Mouse (Mus musculus) stomach, embryonic 16.5 days (tissue): Measurements from ENCODE around the gene Pold4. TPM values are rescaled to one million over a fixed set of nuclear protein-coding genes. Genes with fewer than 3 reads are reported as not detected.

Experiments used
- ATAC-seq: fragments of 200-750 bp; cut with Nextera tagmentation; 2 replicates; pipeline ENCODE4 v1.8.0; 2017; ENCODE audit warnings: moderate number of reproducible peaks, moderate TSS enrichment; ENCODE audit not compliant: insufficient read depth, low FRiP score
- H3K27ac ChIP-seq: fragments of 300-500 bp; sonication (generic); 2 replicates; pipeline ENCODE4 v1.5.1; 2014; ENCODE audit warnings: low read length
- H3K27me3 ChIP-seq: fragments of 300-500 bp; sonication (generic); 2 replicates; pipeline ENCODE4 v1.6.1; 2014; ENCODE audit warnings: low read length, control low read depth, mixed read lengths; ENCODE audit not compliant: control insufficient read depth, insufficient read depth
- H3K36me3 ChIP-seq: fragments of 300-500 bp; sonication (generic); 2 replicates; pipeline ENCODE4 v1.6.1; 2014; ENCODE audit warnings: low read length; ENCODE audit not compliant: control insufficient read depth, insufficient read depth
- H3K4me1 ChIP-seq: fragments of 300-500 bp; sonication (generic); 2 replicates; pipeline ENCODE4 v1.6.1; 2014; ENCODE audit warnings: low read length, control low read depth, mixed read lengths; ENCODE audit not compliant: control insufficient read depth, insufficient read depth
- H3K4me2 ChIP-seq: fragments of 300-500 bp; sonication (generic); 2 replicates; pipeline ENCODE4 v1.6.1; 2014; ENCODE audit warnings: low read depth, low read length, mixed read lengths
- H3K4me3 ChIP-seq: fragments of 300-500 bp; sonication (generic); replicated peaks from 2 replicates; pipeline ENCODE4 v1.5.1; 2014; ENCODE audit warnings: mild to moderate bottlenecking, low read length
- H3K9ac ChIP-seq: fragments of 300-500 bp; sonication (generic); 2 replicates; pipeline ENCODE4 v1.6.1; 2014; ENCODE audit warnings: low read length
- H3K9me3 ChIP-seq: fragments of 300-500 bp; sonication (generic); replicated peaks from 2 replicates; pipeline ENCODE4 v1.6.1; 2016; ENCODE audit warnings: low read length, control low read depth; ENCODE audit not compliant: control insufficient read depth
- WGBS: fragments of 180-500 bp; shearing (Covaris S2); extraction: QIAGEN DNeasy Blood & Tissue Kit; methylation state at CpG from one replicate; pipeline ENCODE4 v1.1.7; 2014; 5-methylcytosine and 5-hydroxymethylcytosine counted together
- polyA plus RNA-seq: library from polyadenylated mRNA; unstranded; fragments of >200 nt; fragmentation: Nextera tagmentation; extraction: Ambion mirVana; gene quantifications from 2 replicates; pipeline ENCODE4 v1.2.1, GENCODE M21; 2015

Gene Pold4
- polyA plus RNA-seq, 1 experiment from 2014 or later, result 36.3 TPM

DNA sequence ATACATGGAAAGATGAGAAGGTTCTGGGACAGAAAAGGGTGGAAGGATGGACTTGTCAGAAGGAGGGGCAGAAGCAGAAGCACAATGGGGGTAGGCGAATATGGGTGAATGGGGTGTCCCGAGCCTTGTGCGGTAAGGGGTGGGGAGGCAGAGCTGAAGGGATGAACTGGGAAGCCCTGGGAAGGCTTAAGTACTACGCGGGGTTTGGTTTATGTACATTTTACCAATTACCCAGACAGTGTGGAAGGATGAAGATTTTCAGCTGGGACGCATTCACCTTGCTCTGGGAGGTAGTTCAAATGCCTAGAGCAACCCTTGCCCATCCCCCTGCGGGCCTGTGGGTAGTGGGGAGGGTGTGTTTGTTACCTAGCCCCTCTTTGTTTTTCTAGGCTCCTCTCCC, 29.6 kb upstream of the Pold4 start:
- no peak for ATAC-seq
- H3K4me2 ChIP-seq, result peak overlapping the region; percentile 100
- no peaks in the 10 kb centered on the region for H3K36me3 ChIP-seq
- H3K4me3 ChIP-seq, result peak overlapping the region; percentile 81
- no peaks in the 10 kb centered on the region for H3K9me3 ChIP-seq
- peaks cover 22% of the 10 kb centered on the region for H3K4me1 ChIP-seq
- H3K9ac ChIP-seq, result peak overlapping the region; percentile 88
- 28% methylated on average over 7 of the region's 7 CpGs for WGBS
- 0 out of 2 replicates have a peak overlapping the region, but pooled peaks have one; percentile 59 for H3K27ac ChIP-seq
- no peaks in the 10 kb centered on the region for H3K27me3 ChIP-seq

DNA sequence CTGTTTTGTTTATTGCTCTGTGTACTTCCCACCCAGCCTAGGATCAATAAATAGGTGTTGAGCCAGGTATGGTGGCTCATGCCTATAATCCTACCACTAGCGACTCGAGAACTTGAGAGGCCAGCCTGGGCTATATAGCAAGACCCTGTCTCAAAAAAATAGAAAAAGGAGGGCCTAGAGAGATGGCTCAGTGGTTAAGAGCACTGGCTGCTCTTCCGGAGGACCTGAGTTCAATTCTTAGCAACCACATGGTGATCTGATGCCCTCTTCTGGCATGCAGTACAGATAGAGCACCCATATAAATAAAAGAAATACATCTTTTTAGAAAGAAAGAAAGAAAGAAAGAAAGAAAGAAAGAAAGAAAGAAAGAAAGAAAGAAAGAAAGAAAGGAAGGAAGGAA, 28.6 kb upstream of the Pold4 start:
- no peaks in the 10 kb centered on the region for H3K36me3 ChIP-seq
- no peak overlapping the region for H3K4me3 ChIP-seq
- H3K9ac ChIP-seq, result no peak overlapping the region
- 60% methylated on average over 3 of the region's 3 CpGs for WGBS
- ATAC-seq, result no peak
- peaks cover 22% of the 10 kb centered on the region for H3K4me1 ChIP-seq
- H3K4me2 ChIP-seq, result no peak overlapping the region
- no peaks in the 10 kb centered on the region for H3K9me3 ChIP-seq
- H3K27me3 ChIP-seq, result no peaks in the 10 kb centered on the region
- H3K27ac ChIP-seq, result no peak overlapping the region

DNA sequence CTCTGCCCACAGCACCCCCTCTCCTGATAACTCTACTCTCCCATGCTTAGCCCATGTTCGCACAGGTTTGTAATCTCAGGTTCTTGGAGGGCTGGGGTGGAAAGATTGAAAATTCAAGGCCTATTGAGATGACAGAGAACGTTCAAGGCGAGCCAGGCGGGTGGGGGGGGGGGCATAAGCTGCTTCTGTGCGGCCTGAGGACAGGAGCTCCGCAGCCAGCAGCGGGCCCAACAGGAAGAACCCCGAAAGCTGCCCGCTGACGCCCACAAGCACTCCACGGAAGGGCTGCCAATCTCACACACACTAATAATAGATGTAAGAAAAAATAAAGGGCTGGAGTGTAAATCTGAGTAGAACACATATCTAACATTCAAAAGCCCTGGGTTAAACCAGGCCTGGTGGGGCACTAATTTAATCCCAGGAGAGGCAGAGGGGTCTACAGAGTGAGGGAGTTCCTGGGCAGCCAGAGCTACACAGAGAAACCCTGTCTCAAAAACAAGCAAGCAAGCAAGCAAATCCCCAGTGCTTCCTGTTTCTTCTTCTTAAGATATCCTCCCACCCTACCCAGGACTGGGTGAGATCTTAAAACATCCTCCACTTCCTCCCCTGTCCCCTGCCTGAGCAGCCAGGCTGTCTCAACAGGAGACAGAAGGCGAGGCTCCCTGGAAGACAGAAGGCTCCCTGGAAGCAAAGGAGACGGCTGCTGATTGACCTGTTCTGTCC, 27.9 kb upstream of the Pold4 start:
- H3K4me1 ChIP-seq, result peaks cover 22% of the 10 kb centered on the region

DNA sequence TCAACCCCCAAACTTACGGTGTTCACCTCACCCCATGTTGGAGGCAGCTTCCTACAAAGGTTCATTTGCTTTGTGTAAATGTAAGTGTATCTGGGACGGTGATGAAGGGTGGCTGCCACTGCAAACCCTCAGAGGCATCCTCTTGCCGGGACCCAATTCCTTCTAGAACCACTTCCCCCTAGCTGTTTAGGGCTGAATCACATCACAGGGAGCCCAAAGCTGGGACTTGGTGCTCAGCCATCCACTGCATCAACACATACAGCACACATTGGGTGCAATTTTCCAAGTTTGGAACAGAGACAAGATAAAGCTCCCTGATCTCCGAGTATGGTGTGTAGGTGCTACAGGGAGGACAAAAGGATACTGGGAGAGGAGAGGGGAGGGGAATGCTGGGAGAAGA, 26.8 kb upstream of the Pold4 start:
- no peak overlapping the region; the same call in 1 of the 2 replicates for H3K9ac ChIP-seq
- H3K36me3 ChIP-seq, result no peaks in the 10 kb centered on the region
- no peaks in the 10 kb centered on the region for H3K27me3 ChIP-seq
- ATAC-seq, result no peak
- no peak overlapping the region for H3K4me2 ChIP-seq
- H3K4me3 ChIP-seq, result no peak overlapping the region
- peaks cover 22% of the 10 kb centered on the region for H3K4me1 ChIP-seq
- H3K27ac ChIP-seq, result no peak overlapping the region
- H3K9me3 ChIP-seq, result no peaks in the 10 kb centered on the region
- WGBS, result 62% methylated on average over 4 of the region's 4 CpGs

More for the DNA sequence above, 27.9 kb upstream of the Pold4 start:
- no peak overlapping the region for H3K27ac ChIP-seq
- peak overlapping the region; percentile 32; the same call in 1 of the 2 replicates for H3K9ac ChIP-seq
- ATAC-seq, result no peak
- no peak overlapping the region for H3K4me3 ChIP-seq
- no peak overlapping the region for H3K4me2 ChIP-seq
- no peaks in the 10 kb centered on the region for H3K27me3 ChIP-seq
- no peaks in the 10 kb centered on the region for H3K9me3 ChIP-seq
- no peaks in the 10 kb centered on the region for H3K36me3 ChIP-seq
- WGBS, result 56% methylated on average over 13 of the region's 13 CpGs

DNA sequence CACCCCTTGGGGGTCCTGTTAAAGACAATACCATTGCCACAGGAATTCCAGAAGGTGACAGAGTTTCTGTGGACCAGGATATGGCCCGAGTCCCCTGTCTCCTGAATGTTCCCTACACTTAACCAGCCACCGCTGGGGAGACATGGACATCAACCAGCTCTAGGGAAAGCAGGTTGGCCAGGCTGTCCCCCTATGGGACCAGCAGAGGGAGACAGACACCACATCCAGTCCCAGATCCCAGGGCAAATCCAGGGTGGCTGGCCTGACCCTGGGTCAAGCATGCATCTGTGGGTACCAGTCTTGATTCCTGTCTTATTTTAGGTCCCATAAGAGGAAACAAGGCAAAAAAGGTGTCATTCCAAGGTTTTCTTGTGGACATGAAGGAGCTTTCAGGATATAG, 24.7 kb upstream of the Pold4 start:
- H3K36me3 ChIP-seq, result no peaks in the 10 kb centered on the region
- H3K9ac ChIP-seq, result no peak overlapping the region
- no peak overlapping the region for H3K4me3 ChIP-seq
- H3K9me3 ChIP-seq, result no peaks in the 10 kb centered on the region
- 3% methylated on average over 2 of the region's 2 CpGs for WGBS
- no peaks in the 10 kb centered on the region for H3K27me3 ChIP-seq
- ATAC-seq, result peak; percentile 60
- peaks cover 12% of the 10 kb centered on the region for H3K4me1 ChIP-seq
- H3K27ac ChIP-seq, result no peak overlapping the region
- H3K4me2 ChIP-seq, result no peak overlapping the region

DNA sequence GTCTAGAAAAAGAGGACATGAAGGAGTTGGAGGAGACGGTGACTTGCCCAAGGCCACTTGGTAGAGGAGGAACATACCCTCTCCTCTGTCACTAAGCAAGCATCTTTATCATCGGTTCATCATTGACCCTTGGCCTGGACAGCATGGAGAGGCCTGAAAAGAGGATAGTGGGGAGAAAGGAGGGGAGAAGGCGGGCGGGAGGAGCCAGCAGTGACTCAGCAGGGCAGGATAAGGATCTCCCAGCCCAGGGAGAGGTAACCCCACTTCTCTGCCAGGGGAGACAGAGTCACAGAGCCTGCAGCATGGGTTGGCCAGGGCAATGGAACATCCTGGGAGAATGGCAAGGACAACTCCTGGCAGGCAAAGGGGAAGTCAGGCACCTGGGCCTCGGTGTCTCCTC, 23.1 kb upstream of the Pold4 start:
- Histone ChIP-seq H3K4me2 (no peak overlapping the region), H3K27me3 (no peaks in the 10 kb centered on the region), H3K4me3 (no peak overlapping the region), H3K4me1 (peaks cover 17% of the 10 kb centered on the region), H3K9ac (0 out of 2 replicates have a peak overlapping the region, but pooled peaks have one; percentile 7), H3K27ac (no peak overlapping the region), H3K9me3 (no peaks in the 10 kb centered on the region), H3K36me3 (no peaks in the 10 kb centered on the region)
- ATAC-seq, result no peak
- WGBS, result 73% methylated on average over 5 of the region's 5 CpGs

DNA sequence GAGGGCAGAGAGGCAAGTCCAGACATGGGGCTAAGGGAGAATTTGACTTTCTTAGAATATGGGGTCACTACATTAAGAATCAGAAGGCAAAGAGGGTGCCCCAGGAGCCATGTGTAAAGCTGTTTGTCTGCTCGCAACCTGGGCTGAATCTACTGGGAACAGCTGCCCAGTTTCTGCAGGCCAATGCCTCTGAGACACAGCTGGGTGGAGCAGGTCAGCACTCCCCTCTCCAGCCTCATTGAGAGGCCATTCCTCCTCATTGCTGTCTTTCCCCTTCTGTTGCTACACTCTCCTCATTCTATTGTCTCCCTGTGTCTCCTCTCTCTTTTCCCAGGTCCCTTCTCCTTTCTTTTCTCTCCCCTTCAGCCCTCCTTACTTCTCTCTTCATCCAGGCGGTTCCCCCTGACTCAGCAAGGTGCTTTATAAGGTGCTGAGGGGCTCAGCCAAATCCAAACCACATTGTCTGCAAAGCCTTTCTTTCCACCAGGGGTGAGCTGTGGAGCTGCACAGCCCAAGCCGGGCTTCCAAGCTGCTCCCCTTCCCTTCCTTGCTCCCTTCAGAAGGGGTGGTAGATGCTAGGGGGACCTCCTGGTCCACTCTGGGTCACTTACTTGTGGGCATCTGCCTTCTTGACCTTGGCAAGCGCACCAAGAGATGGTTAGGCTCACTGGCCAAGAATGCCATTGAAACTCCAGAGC, 19.7 kb upstream of the Pold4 start:
- Histone ChIP-seq H3K9ac (peak overlapping the region; percentile 6), H3K9me3 (no peaks in the 10 kb centered on the region), H3K27me3 (no peaks in the 10 kb centered on the region), H3K4me3 (no peak overlapping the region), H3K4me1 (peaks cover 43% of the 10 kb centered on the region), H3K27ac (no peak overlapping the region), H3K4me2 (no peak overlapping the region), H3K36me3 (no peaks in the 10 kb centered on the region)
- ATAC-seq, result no peak
- WGBS, result 52% methylated on average over 4 of the region's 4 CpGs

DNA sequence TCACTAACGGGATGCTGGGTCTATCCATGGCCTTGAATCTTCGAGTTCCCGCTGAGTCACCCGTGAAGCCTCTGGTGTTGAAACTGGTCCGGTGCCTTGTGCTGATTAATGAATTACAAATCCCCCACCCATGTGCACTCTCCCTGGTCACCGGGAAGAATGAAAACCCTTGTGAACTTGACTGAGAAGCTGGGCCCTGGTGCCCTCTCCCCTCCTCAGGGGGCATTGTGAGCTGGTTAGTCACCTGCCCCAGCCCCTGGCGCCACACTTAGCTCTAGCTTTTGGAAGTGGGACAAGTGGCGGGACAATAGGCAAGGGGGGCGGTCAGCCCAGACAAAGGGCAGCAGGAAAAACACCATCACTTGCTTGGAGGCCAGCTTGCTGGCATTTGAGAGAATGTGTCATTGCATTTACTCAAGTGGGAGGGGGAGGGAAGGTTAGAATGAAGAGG, 18.1 kb upstream of the Pold4 start:
- 13% methylated on average over 9 of the region's 9 CpGs for WGBS
- Histone ChIP-seq H3K9me3 (no peaks in the 10 kb centered on the region), H3K4me3 (peak overlapping the region; percentile 80), H3K9ac (peak overlapping the region; percentile 96), H3K27ac (peak overlapping the region; percentile 95), H3K4me2 (peak overlapping the region; percentile 92), H3K36me3 (no peaks in the 10 kb centered on the region), H3K27me3 (no peaks in the 10 kb centered on the region), H3K4me1 (peaks cover 54% of the 10 kb centered on the region)
- no peak for ATAC-seq

DNA sequence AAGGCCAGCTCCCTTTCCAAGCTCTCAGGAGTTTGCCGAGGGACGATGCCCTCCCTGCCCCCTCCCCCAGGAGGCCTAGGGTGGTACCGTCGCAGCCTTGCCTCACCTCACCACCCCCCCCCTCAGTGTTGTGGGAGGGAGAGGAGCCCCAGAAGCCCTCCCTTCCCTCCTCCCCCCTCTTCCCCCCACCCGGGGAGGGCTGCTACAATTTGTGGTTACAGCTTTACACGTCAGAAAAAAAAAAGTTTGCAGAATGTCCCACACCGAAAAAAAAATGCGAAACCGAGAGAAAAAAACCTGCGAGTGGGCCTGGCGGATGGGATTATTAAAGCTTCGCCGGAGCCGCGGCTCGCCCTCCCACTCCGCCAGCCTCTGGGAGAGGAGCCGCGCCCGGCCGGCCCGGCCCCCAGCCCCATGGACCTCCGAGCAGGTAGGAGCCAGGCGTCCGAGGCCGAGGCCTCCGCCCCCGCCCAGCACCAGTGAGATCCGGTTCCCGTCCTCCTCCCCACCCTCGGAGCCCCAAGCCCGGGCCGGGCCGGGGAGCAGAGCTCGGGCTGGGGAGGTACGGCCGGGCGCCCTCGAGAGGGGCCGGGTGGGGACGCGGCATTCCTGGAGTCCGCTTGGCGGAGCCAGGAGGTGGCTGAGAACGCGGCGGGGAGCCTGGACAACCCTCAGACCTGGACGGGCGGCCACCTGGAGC, 17.5 kb upstream of the Pold4 start, which contains the start of the genes Clcf1 and AC109138.7:
Clcf1 (plus strand) TSS at position 168 of the 700 bp plus-strand sequence.
AC109138.7 (plus strand) TSS at position 287 of the 700 bp plus-strand sequence.
- Histone ChIP-seq H3K9ac (peak within 1 kb of the TSS; percentile 96), H3K27me3 (no peaks in the 10 kb centered on the region), H3K4me1 (peaks cover 54% of the 10 kb centered on the region), H3K4me2 (peak within 1 kb of the TSS; percentile 92), H3K27ac (peak within 1 kb of the TSS; percentile 95), H3K9me3 (no peaks in the 10 kb centered on the region), H3K4me3 (peak within 1 kb of the TSS; percentile 80), H3K36me3 (no peaks in the 10 kb centered on the region)
- ATAC-seq, result peak; percentile 61
- under 1% methylated on average over 49 of the region's 49 CpGs for WGBS
